Mouse (Mus musculus): Measurements from ENCODE around the gene Atpaf2. TPM values are rescaled to one million over a fixed set of nuclear protein-coding genes. Genes with fewer than 3 reads are reported as not detected.
A peak's percentile ranks its signal among the peaks of the same experiment; 100 is the strongest.

Atpaf2 gene
- polyA plus RNA-seq, 1 experiment from 2014 or later = 50.2 TPM

DNA sequence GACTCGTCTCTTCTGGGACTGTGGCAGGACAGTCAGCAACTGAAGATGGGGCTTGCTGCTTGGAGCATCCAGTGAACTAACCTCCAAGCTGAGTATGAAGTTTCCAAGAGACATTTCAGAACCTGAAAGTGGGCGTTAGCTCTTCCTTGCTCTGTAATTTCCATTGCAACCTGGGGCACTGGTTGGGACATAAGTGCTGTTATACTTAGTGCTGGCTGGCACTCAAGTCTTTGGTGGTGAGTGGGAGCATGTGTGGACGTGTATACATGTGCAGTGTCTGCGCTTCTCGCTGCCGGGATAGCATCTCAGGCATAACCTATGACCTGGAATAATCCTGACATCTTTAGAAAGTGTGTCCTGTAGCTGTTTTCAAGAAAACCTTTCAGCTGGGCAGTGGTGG is 26.9 kb downstream of the Atpaf2 start:
- 70% methylated on average over 6 of the region's 6 CpGs for WGBS (ENCODE audit: insufficient replicate concordance)
- Histone ChIP-seq H3K4me3 (no peak overlapping the region), H3K27ac (no peak overlapping the region), H3K36me3 (no peaks in the 10 kb centered on the region), H3K27me3 (replicated peaks) (peaks cover 4% of the 10 kb centered on the region; the same call in 1 of the 2 replicates), H3K4me2 (no peak overlapping the region), H3K4me1 (no peaks in the 10 kb centered on the region), H3K9me3 (replicated peaks) (no peaks in the 10 kb centered on the region), H3K9ac (no peak overlapping the region)
- ATAC-seq = no peak

GRCm38 (mm10) chr11:60387944-60388343 is 30.3 kb downstream of the Atpaf2 start:
- H3K4me1 ChIP-seq = no peaks in the 10 kb centered on the region
- ATAC-seq = no peak
- H3K36me3 ChIP-seq = no peaks in the 10 kb centered on the region
- peaks cover 29% of the 10 kb centered on the region for H3K27me3 ChIP-seq (replicated peaks)
- 70% methylated on average over 2 of the region's 2 CpGs for WGBS (ENCODE audit: insufficient replicate concordance)
- no peaks in the 10 kb centered on the region for H3K9me3 ChIP-seq (replicated peaks)
- H3K27ac ChIP-seq = no peak overlapping the region
- no peak overlapping the region for H3K9ac ChIP-seq
- H3K4me2 ChIP-seq = no peak overlapping the region
- H3K4me3 ChIP-seq = no peak overlapping the region

DNA sequence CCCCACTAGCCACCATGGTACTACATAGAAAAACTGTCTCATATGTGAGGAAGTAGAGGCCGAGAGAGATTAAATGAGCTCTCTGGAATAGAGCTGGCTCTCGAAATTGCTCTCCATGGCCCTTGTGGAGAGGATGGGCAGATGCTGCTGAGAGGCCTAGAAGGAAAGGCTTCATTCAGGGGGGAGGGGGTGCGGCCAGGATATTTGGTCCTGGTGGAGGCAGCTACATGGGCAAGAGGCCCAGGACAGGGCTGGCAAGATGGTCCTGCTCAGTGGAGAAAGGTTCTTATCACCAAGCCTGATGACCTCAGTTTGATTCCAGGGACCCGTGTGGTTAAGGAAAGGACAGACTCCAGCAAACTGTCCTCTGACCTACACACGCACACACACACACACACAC is 32.3 kb downstream of the Atpaf2 start:
- Histone ChIP-seq H3K9me3 (replicated peaks) (no peaks in the 10 kb centered on the region), H3K27ac (no peak overlapping the region), H3K27me3 (replicated peaks) (peaks cover 37% of the 10 kb centered on the region), H3K9ac (no peak overlapping the region), H3K36me3 (no peaks in the 10 kb centered on the region), H3K4me2 (no peak overlapping the region), H3K4me3 (no peak overlapping the region), H3K4me1 (no peaks in the 10 kb centered on the region)
- ATAC-seq = no peak
- WGBS (ENCODE audit: insufficient replicate concordance) = 69% methylated on average over 5 of the region's 5 CpGs

DNA sequence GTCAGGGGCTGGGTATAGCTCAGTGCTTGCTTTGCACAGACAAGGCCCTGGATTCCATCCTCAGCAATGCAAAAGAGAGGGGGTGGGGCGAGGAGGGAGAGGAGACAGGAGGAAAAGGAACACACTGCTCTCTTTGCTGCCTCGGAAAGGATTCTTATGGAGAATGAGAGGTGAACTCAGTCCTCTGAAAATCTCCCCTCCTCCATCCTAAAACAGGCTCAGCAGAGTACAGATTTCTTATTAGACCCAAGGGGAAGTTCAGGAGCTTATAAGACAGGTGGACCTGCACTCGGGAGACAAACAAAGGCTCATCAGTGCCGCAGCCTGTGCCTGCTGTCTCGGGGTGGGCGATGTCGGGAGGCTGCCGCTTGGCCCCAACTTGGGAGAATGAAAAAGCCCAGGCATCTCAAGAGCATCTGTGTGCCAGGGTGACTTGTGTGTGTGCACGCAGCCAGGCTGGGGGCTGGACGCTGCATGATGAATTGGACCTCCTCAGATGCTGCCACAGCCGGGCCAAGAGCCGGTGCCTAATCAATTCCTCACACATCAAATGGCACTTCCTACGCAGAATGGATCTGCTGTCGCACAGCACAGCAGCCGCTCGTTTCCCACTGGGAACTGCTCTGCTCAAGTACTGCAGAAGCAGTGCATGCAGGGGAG is 33.4 kb downstream of the Atpaf2 start:
- H3K27ac ChIP-seq = no peak overlapping the region
- no peaks in the 10 kb centered on the region for H3K9me3 ChIP-seq (replicated peaks)
- no peak overlapping the region for H3K4me3 ChIP-seq
- H3K9ac ChIP-seq = no peak overlapping the region
- H3K4me1 ChIP-seq = no peaks in the 10 kb centered on the region
- no peaks in the 10 kb centered on the region for H3K36me3 ChIP-seq
- no peak for ATAC-seq
- H3K27me3 ChIP-seq (replicated peaks) = peaks cover 37% of the 10 kb centered on the region
- H3K4me2 ChIP-seq = 0 out of 2 replicates have a peak overlapping the region, but pooled peaks have one; percentile 10
- 18% methylated on average over 16 of the region's 16 CpGs for WGBS (ENCODE audit: insufficient replicate concordance)

DNA sequence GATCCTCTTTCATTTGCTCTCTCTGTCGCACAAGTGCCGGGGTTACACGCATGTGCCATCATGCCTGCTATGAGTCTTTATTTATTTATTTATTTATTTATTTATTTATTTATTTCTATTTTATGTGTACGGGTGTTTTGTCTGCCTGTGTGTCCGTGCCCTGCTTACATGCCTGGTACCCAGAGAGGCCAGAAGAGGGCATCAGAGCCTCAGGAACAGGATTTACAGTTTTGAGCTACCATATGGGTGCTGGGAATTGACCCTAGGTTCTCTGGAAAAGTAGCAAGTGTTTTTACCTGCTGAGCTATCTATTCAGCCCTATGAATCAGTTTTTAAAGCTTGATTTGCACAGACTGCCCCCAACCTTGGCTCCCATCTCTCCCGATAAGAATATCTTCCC is 34.7 kb downstream of the Atpaf2 start:
- no peak overlapping the region for H3K9ac ChIP-seq
- peaks cover 37% of the 10 kb centered on the region for H3K27me3 ChIP-seq (replicated peaks)
- no peak overlapping the region for H3K4me3 ChIP-seq
- no peak for ATAC-seq
- no peak overlapping the region for H3K4me2 ChIP-seq
- H3K36me3 ChIP-seq = no peaks in the 10 kb centered on the region
- no peaks in the 10 kb centered on the region for H3K4me1 ChIP-seq
- H3K9me3 ChIP-seq (replicated peaks) = no peaks in the 10 kb centered on the region
- WGBS (ENCODE audit: insufficient replicate concordance) = 76% methylated on average over 6 of the region's 6 CpGs
- no peak overlapping the region for H3K27ac ChIP-seq

- Histone ChIP-seq H3K4me2 (no peak overlapping the region), H3K9ac (no peak overlapping the region), H3K9me3 (replicated peaks) (no peaks in the 10 kb centered on the region), H3K27me3 (replicated peaks) (peaks cover 12% of the 10 kb centered on the region), H3K4me1 (no peaks in the 10 kb centered on the region), H3K4me3 (no peak overlapping the region), H3K36me3 (no peaks in the 10 kb centered on the region), H3K27ac (no peak overlapping the region)
- no peak for ATAC-seq
- 71% methylated on average over 6 of the region's 6 CpGs for WGBS (ENCODE audit: insufficient replicate concordance)
Measured at GRCm38 (mm10) chr11:60374481-60374880, 43.8 kb downstream of the Atpaf2 start.

- Histone ChIP-seq H3K36me3 (no peaks in the 10 kb centered on the region), H3K27ac (no peak overlapping the region), H3K27me3 (replicated peaks) (peaks cover 32% of the 10 kb centered on the region), H3K9me3 (replicated peaks) (no peaks in the 10 kb centered on the region), H3K4me2 (no peak overlapping the region), H3K4me1 (no peaks in the 10 kb centered on the region), H3K9ac (no peak overlapping the region), H3K4me3 (no peak overlapping the region)
- WGBS (ENCODE audit: insufficient replicate concordance) = 65% methylated on average over 13 of the region's 13 CpGs
- ATAC-seq = no peak
Measured at GRCm38 (mm10) chr11:60370431-60370830, 47.8 kb downstream of the Atpaf2 start.

DNA sequence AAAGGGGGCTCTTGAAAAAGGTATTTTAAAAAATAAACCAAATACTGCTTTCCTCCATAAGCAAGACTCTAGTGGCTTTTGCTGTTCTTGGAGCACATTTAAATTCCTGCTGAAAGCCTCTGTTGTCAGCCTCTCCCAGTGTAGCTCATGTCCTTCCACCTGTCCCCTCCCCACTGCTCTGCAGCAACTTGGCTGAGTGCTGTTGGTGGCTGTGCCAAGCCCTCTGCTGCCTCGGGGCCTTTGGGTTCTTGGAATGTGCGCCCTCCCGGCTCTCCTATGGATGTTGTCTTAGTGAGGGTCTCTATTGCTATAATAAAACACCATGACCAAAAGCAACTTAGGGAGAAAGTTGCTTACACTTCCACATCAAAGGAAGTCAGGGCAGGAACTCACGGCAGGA is 48.8 kb downstream of the Atpaf2 start:
- no peak overlapping the region for H3K4me2 ChIP-seq
- no peak overlapping the region for H3K27ac ChIP-seq
- H3K4me3 ChIP-seq = no peak overlapping the region
- H3K9me3 ChIP-seq (replicated peaks) = no peaks in the 10 kb centered on the region
- H3K4me1 ChIP-seq = no peaks in the 10 kb centered on the region
- no peaks in the 10 kb centered on the region for H3K36me3 ChIP-seq
- peaks cover 32% of the 10 kb centered on the region for H3K27me3 ChIP-seq (replicated peaks)
- WGBS (ENCODE audit: insufficient replicate concordance) = 75% methylated on average over 4 of the region's 4 CpGs
- no peak overlapping the region for H3K9ac ChIP-seq
- ATAC-seq = no peak

- Histone ChIP-seq H3K36me3 (no peaks in the 10 kb centered on the region), H3K4me2 (no peak overlapping the region), H3K4me3 (no peak overlapping the region), H3K4me1 (no peaks in the 10 kb centered on the region), H3K9me3 (replicated peaks) (no peaks in the 10 kb centered on the region), H3K27ac (no peak overlapping the region), H3K27me3 (replicated peaks) (peaks cover 32% of the 10 kb centered on the region), H3K9ac (no peak overlapping the region)
- no peak for ATAC-seq
- 57% methylated on average over 4 of the region's 4 CpGs for WGBS (ENCODE audit: insufficient replicate concordance)
Measured at GRCm38 (mm10) chr11:60368909-60369308, 49.3 kb downstream of the Atpaf2 start.

DNA sequence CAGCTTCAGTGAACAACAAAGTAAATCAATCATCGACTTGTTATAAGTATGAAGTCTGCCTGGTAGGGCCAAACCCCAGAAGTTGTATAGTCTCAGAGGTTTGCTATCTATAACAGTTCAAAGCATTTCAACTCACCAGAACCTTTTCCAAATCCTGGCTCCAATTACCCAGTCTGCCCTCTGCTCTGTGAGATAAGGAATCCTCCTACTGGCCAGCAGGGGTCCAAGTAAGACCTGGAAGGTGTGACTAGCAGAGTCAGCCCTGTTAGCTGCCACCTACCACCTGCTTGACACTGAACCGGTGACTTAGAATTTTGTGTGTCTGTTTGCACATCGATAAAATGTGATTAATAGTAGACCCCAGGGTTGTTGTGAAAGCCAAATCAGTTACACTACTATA is 51.0 kb downstream of the Atpaf2 start:
- 52% methylated on average over 3 of the region's 3 CpGs for WGBS (ENCODE audit: insufficient replicate concordance)
- Histone ChIP-seq H3K4me3 (no peak overlapping the region), H3K27ac (no peak overlapping the region), H3K27me3 (replicated peaks) (peaks cover 32% of the 10 kb centered on the region), H3K36me3 (no peaks in the 10 kb centered on the region), H3K9ac (no peak overlapping the region), H3K4me2 (no peak overlapping the region), H3K4me1 (no peaks in the 10 kb centered on the region), H3K9me3 (replicated peaks) (no peaks in the 10 kb centered on the region)
- ATAC-seq = no peak

DNA sequence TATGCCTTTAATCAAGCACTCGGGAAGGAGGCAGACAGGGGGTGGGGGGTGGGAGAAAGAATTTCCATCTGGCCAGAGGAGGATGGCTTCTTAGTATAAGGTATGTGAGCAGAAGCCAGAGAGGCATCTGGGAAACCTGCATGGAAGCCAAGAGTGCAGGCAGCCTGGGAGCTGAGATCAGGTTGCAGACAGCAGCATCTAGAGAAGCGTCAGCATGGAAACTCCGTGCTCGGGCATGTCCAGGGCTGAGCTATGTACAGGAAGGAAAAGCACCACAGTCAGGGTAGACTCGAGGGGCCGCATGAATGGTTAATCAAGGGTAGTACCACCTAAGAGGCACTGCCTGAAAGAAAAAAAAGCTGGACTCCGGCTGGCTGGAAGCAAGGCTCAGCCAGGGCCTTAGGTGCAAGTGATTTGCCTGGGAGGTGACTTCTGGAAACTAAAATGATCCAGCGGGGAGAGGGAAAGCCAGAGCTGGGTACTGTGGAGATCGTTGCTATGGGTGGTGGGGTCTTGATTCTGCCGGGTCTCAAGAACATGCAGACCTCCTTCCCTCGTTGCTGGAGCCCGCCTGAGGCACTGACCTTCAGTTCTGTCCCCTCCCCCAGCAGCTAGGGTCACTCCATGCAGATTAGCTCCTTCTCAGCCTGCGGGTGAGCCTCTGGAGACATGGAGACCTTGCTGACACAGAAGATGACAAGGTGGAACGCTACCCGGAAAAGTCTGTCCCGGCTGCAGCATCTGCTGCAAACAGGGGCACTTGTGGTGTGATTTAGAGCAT is 51.8 kb downstream of the Atpaf2 start:
- H3K4me2 ChIP-seq = no peak overlapping the region
- ATAC-seq = no peak
- H3K36me3 ChIP-seq = no peaks in the 10 kb centered on the region
- H3K27me3 ChIP-seq (replicated peaks) = peaks cover 32% of the 10 kb centered on the region
- H3K9ac ChIP-seq = no peak overlapping the region
- H3K4me3 ChIP-seq = no peak overlapping the region
- WGBS (ENCODE audit: insufficient replicate concordance) = 35% methylated on average over 16 of the region's 16 CpGs
- H3K4me1 ChIP-seq = no peaks in the 10 kb centered on the region
- H3K27ac ChIP-seq = no peak overlapping the region
- no peaks in the 10 kb centered on the region for H3K9me3 ChIP-seq (replicated peaks)

GRCm38 (mm10) chr11:60360631-60361201 is 57.5 kb downstream of the Atpaf2 start:
- H3K4me1 ChIP-seq = no peaks in the 10 kb centered on the region
- no peak overlapping the region for H3K27ac ChIP-seq
- ATAC-seq = no peak
- no peak overlapping the region for H3K9ac ChIP-seq
- no peaks in the 10 kb centered on the region for H3K36me3 ChIP-seq
- 0 out of 2 replicates have a peak, but pooled peaks cover 7% of the 10 kb centered on the region for H3K27me3 ChIP-seq (replicated peaks)
- no peaks in the 10 kb centered on the region for H3K9me3 ChIP-seq (replicated peaks)
- no peak overlapping the region for H3K4me2 ChIP-seq
- no peak overlapping the region for H3K4me3 ChIP-seq
- WGBS (ENCODE audit: insufficient replicate concordance) = 46% methylated on average over 5 of the region's 5 CpGs
